Mouse (Mus musculus) right cerebral cortex, postnatal 25 days (tissue): ENCODE data around the gene Dhx15.

Source experiments
- DNase-seq: peaks from one replicate; pipeline ENCODE4 v3.0.0; 2022

The Dhx15 gene

DNA sequence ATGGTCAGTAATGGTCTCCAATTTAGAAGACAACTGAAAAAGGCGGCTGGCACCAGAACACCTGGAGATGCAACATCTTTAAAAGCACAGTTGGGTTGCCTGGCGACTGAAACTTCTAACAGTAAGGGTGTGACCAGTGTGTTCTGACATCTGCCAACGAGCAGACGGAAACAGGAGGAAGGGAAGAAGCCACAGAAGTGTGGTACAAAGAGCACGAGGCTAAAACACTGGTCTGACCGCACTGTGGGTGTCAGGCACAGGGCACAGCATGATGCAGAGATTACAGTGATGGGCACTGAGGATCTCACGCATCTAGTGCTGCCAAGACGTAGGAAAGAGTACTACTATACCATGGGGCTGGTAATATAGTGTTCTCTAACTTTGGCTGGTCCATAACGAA, 48.4 kb downstream of the Dhx15 start:
- DNase-seq, result no peak

DNA sequence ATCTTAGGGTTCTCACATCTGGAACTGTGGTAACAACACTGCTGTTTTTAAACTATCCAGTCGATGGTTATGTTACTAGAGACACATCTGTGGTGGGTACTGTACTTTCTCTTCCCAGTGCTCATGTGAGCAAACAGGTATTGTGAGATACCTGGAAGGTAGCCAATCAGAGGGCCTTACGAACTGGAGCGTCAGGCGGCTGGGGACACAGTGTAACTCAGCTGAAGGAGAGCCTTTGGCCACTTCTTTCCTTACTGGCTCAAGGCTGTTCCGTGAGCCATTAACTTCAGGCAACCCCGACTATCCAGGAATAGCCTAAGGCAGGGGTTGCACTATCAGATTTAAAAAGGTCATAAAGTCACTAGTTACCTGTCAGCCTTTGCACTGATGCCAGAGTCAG, 51.5 kb downstream of the Dhx15 start:
- DNase-seq, result no peak

DNA sequence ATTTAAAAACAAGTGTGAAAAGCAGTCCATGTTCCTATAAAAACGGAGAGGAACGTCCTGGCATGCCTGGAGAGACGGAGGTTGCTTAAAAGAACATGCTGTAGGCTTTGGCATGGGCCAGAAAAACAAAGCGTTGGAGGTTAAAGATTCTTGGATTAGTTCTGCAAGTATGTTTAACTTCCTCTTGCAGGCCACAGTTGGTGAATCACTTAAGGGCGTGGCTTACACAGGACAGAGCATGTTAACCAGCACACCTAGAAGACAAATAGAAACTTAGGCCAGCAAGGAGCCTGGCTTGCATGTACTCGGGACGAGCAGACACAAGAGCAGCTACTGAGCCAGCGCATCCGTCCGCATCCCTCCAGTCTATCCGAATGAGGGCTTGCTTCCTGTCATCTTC, 52.2 kb downstream of the Dhx15 start:
- DNase-seq, result no peak

DNA sequence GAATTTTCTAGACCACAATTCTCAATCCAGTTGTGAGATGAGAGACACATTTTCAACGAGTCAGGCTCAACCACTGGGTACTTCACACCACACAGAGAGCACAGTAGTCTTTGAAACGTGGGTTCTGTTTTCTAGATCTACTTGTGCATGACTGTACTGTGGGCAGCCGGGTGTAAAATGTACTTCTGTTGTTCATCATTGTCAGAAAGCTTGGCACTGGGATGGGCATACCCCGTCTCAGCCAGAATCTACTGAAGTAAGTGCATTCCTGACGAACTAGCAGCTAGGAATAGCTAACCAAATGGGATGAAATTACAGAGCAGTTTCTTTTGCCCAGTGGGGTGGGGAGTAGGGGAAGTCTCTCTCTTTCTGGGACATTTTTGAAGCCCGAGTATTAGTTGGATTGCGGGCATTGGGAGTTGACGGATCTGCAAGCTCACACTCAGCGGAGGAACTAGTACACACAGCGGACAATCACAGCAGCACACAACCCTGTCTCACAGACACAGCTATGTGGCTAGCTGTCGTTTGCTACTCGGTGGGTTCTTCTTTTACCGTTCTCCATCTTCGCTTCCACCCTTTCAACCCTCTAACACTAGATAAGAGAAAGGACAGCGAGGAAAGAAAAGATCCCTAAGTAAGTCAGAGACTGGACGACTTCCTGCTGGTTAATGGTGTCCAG, 54.7 kb downstream of the Dhx15 start:
- no peak for DNase-seq

DNA sequence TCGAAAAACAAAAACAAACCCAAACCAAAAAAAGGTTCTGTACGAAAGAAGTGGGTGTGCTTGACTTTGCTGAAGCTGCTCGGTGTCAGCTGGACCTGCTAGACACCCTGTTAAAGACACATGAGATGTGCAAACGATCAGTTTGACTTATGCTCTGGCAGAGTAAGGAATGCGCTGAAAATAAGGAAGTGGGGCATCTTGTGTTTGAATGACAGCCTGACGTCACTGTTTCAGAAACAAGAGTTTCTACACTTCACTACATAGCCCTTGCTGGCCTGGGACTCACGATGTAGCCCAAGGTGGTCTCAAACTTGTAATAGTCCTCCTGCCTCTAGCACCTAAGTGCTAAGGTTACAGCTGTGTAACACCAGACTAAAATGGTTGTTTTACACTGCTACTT, 57.5 kb downstream of the Dhx15 start:
- DNase-seq, result no peak

DNA sequence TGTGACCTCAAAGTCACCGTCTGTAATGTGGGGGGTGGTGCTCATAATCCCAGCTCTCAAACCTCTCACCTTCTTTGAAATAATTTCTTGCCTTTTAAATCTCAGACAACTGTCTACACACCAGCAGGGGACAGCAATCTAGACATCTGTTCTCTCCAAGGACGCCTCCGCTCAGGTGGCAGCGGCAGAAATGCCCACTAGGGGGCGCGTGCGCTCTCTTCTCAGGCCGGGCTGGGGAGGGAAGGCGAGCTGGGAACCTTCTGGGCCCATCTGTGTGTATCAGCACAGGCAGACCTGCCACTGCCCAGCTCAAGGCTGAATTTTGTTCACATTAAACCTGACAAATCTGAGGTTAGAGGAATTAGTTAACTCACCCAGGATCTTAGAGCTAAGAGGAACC, 58.2 kb downstream of the Dhx15 start:
- no peak for DNase-seq

DNA sequence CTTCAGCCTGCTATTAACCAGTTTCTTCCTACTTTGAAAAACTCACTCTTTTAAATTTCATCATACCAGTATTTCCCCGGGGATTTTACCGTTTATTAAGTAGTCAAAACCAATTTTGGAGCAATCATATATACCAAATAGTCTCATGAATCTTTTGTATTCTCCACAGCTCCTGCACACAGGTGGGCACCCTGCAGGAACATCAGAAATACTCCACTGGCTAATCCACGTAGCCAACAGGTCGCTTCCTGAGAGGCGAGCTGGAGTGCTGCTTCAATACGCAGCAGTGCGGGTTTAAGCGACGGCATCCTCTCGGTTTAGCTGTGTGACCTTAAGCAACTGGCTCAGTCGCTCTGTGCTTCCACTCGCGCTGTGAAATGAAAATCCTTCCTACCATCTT, 58.9 kb downstream of the Dhx15 start:
- no peak for DNase-seq

DNA sequence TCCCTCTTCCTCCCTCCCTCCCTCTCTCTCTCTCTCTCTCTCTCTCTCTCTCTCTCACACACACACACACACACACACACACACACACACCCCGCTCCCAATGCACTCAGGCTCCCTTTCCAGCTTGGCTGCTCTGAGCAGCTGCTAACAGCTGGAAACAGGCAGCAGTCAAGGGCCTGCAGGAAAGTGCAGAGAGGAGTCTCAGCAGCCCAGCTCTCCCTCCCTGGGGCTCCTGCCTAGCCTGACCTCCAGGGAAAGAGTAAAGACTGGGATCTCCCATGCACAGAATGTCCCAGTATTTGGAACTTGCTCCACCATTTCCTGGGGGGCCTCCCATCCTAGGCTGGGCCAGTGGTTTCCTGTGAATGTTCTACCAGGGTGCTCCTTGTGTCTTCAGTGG, 59.8 kb downstream of the Dhx15 start:
- no peak for DNase-seq

DNA sequence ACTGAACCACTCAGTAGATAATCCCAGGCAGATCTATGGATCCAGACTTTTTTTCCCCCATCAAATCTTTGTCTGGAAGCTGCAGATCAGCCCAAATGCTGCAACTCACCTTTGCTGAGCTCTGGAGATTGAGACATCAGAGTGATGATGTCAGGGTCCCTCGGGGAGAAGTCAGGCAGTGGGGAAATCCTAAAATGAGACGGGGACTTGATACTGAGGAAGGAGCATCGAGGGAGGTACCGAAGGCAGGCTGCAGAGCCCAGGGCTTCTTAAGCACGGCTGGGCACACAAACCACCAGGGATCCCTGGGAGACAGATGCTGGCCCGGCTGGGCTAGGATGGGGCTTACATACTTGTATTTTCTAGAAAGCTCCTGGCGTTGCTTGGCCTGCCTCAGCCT, 64.1 kb downstream of the Dhx15 start:
- no peak for DNase-seq

DNA sequence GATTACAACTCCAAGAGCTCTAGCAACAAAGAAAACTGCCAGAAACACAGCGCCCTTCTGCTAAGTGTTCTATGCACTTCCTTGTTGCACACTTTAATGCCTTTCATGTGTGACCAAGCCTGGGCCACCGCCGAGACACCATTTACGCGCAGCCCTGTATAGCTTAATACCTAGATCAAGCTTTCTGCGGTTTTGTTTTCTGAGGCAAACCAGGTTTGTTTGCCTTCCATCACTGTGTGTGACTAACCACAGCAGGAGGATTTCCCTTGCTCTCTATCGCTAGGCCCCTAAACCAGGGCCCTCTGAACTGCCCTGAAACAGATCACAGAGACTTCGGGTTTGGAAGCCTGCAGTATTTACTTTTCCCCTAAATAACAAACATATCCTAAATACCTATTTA, 64.5 kb downstream of the Dhx15 start:
- no peak for DNase-seq

DNA sequence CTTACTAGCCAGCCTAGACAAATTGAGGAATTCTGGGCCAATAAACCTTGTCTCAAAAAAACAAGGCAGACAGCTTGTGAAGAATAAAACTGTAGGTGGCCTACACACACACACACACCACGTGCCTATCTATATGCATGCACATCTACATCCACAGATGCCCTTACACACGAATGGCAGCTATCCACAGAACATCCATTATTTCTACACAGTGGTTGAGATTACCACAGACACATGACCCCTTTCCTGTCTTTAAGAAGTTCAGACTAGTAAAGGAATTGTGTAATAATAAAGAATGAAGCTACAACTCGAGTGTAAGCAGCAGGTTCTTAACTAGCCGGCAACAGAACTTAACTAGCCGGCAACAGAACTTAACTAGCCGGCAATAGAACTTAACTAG, 68.2 kb downstream of the Dhx15 start:
- DNase-seq, result no peak

DNA sequence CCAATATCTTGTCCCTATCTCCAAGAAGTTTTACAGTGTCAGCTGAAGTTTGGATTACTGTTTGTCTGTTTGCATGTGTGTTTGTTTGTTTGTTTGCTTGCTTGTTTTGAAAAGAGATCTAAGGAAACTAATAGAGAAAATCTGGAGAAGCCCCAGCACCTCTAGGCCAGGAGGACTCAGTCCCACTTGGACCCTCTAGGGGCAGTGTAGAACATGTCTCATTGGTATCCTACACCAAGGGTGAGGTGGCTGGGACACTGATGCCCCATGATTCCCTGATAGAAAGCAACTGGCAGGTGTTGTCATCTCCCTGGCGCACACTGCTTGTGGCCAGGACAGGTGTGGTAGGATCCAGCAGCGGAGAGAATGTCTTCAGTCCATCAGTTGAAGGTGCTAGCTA, 70.5 kb downstream of the Dhx15 start:
- no peak for DNase-seq

DNA sequence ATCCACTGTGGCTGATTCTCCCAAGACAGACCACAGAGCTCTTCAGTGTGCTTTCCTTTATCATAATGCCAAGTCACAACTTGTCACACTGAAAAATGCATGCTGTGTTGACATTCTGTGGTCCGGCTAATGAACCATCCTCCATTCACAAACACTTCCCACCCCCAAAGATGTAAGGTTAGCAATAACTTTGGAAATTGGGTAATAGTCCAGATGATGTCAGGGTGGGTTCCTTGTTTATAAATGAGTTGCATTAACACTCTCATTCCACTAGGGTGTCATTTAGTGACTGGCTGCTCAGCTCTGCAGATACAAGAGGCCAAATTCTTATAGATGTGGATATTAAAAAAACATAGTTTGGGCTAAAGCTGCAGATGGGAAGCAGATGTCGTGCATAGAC, 71.1 kb downstream of the Dhx15 start:
- no peak for DNase-seq

DNA sequence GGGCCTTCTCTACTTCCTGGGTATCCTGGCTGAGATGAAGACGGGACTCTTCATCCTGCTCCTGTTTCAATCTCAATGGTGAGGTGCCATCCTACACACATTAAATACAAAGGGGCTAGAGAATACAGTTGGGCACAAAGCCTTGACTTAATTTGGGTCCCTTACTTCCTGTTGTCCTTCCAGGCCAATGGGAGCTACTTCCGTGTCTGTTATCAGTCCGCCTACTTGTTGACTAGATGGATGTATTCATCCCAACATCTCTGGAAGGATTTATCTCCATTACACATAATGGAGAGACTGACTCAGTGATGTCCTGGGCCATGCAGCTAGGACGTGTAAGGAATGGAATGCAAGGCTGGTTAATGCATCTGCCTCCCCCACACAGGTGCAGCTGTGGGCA, 72.5 kb downstream of the Dhx15 start:
- no peak for DNase-seq

DNA sequence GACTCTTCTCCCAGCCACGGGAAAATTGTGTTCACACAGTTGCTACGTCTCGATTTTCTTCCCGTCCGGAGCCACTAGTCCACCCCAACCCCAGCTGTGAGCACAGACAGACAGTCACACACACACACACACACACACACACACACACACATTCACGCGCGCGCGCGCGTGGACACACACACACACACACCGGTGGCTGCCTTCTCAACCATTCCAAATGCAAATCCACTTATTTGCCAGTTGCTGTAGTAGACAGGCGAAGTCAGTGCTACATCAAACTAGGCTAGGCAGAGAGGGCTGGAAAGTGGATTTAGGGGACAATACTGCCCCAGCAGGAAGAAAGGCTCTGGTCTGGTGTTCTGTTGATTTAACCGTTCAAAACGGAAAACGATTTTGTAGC, 73.9 kb downstream of the Dhx15 start:
- no peak for DNase-seq

DNA sequence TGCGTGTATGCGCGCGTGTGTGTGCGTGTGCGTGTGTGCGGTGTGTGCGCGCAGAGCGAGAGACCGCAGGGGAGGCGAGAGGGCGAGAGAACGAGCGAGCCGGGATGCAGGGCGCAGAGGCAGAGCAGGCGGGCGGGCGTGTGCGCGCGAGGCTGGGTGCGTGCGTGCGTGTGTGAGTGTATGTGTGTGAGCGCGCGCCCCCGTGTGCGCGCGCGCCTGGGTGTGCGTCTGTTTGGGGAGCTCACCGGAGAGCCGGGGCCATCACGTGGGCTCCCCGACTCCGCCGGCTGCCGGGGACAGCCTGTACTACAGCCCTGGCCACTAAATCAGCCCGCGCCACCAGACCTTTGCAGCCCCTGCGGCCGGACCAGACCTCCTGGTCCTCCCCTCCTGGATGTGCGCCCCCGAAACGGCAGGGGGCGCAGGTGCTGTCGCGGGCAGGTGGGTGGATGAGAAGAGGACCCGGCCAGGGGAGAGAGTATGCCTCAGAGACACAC, 74.4 kb downstream of the Dhx15 start:
- DNase-seq, result peak; percentile 89

DNA sequence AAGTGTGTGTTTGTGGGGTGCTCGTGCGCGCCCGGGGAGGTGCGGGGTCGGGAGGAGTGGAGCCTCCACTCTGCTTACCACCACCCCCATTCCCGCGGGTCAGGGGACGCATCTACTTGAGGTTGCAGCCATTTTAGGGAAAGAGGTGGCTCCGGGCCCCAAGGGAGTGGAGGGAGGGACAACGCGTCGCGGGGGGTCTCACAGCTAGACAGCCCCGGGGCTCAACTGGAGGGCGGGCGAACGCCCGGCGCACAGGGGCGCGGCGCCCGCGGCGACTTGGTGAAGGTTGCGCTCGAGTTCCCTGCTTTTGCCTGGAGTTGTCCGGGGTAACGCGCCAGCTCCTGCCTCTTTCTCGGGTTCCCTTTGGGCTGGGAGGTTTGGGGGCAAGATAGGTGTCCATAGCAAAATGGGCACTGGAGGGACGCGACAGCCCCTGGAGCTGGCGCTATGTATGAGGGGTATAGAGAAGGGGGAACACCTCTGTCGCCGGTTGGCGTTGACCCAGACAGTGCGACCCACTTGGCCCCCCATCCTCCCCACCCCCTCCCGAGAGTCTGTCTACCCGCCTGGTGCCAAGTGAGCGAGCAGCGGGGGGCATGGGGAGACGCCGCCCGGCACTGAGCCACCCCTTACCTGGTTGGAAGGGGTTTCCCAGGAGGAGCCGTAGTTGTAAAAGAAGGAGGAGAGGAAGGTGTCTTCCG, 75.4 kb downstream of the Dhx15 start:
- DNase-seq, result peak; percentile 44

DNA sequence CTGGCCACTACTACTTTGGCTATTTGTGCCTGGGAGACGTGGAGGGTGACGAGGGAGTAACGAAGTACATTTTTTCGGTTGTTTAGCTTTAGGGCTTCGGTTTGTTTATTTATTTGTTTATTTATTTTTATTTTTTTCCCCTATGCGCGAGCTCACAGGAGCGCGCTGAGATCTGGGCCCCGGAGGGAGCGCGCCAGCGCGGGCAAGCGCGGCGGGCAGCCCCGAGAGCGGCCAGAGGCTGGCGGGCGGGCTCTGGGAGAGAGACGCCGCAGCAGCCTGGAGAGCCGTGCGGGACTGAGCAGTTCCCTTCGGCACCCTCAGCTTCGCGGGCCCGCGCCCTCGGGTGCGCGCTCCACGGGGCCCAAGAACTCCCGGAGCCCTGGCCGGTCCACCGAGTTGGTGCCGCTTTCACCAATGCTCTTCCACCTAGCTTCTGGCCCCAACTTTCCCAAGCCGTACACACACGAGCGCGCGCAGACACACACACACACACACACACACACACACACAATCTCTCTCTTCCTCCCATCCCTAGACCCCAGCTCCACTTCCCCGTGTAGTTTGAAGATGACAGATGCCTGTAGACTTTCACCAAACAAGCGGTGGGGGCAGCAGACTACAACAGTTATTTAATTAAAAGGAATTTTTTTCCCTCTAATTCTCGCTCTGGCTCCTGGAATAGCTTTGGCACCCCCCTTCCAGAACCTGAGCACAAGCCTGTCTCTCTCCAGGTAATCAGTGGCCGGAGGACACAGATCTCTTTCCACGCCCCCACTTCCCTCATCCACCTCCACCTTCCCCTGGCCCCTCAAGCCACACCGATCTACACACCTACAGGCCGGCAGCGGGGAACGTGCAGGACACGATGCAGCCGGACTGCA, 76.2 kb downstream of the Dhx15 start:
- DNase-seq, result peak; percentile 73

DNA sequence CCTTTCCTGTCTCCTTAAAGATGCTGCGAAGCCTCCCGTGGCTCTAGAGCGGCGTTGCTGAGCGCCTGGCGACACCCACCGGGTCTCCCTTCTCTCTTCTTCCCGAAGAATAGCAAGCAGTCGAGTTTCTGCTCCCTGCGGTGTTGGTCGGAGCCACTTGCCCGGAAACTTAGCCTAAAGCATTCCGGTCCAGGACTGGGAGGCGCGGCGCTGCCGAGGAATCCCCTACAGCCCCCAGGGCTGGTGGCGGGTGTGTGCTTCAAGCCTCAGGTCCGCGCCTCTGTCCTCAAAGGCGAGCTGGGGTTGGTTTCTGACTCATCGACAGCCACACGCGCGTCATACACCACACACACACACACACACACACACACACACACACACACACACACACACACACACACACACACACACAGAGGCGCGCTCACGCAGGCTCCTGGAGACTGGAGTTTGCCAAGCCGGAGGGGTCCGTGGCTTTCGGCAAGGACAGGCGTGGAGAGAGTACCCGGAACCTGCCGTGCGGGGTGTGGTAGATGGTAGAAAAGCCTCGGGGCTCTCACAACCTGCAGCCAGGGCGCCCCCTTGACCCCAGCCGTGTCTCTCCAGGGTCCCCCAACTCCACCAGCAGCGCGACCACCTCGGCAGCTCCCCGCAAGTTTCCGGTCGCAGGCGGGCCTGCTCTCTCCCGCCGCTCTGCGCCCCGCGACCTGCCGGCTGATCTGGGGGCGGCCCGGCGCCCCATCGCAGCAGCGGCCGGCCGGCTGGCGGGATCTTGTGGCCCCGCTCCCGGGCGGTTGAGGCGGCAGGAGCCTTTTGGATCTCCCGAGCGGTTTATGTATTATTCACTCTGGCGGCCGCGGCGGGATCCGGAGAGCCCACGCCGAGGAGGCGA, 77.1 kb downstream of the Dhx15 start:
- DNase-seq, result peak; percentile 54

DNA sequence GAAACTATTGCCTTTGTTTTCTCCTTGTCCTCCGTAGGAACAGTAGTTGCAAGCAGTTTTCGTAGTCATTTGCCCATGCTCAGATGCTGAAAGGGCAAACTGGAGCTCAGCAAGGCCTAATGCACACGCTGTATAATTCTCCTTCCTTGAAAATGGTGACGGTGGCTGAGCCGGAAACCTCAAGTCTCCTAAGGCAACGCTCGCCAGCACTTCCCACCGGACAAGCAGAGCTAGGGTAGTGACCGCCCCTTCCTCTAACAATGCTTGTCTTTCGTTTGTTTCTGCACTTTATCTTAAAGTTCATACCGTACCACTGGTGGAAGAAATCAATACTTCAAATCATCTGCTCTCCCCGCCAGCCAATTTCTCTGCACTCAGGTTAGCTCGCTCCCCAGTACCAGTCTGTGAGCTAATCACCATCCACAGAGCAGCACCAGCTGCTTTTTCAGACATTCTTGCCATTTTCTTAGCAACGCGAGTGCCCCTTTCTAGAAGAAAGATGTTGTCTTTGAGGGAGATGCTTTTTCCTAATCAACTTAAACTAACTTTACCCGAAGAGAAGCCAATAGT, 78.0 kb downstream of the Dhx15 start:
- peak; percentile 17 for DNase-seq

DNA sequence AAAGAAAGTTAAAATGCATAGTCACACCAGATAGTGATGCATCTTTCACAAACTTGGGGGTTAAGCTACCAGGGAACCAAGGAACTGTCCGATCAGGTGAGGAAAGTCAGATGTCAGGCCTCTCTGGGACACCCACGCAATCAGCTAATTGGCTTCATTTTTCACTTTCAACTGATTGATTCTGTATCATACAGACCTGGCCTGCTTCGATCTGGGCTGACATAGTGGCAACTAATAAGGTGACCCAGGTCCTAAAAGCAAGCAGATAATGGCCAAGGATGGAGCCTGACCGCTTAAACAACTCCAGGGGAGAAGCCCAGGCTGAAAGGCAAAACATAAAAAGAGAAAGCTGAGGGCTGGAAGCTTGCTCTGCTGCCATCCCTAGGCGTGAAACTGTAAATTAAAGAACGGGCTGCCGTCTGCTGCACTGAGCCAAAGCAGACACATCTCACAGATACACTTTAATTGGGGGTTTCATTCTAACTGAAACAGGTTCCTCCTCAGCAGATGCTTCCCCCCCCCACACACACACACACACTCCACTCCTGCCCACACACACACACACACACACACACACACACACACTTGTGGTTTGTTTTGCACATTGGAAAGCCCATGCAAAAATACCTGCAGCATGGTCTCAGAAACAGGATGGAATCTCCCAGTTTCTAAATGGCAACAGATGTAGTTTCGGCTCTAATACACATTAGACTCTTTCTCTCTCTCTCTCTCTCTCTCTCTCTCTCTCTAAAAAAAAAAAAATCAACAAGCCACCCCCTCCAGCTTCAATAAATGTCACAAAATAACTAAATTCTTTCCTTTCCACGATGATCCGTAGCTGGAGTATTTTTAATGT, 79.3 kb downstream of the Dhx15 start:
- DNase-seq, result peak; percentile 52
